Mouse (Mus musculus) hindbrain, embryonic 15.5 days (tissue): ENCODE measurements around the gene Gm19426. TPM values are rescaled to one million over a fixed set of nuclear protein-coding genes. Genes with fewer than 3 reads are reported as not detected.

Source experiments
- ATAC-seq: fragments of 200-750 bp; cut with Nextera tagmentation; 2 replicates; pipeline ENCODE4 v1.8.0; 2017; ENCODE audit warnings: low read depth, moderate number of reproducible peaks, moderate TSS enrichment; ENCODE audit not compliant: low FRiP score
- H3K27ac ChIP-seq: fragments of 300-500 bp; sonication (generic); replicated peaks from 2 replicates; pipeline ENCODE4 v1.5.1; 2015; ENCODE audit warnings: mild to moderate bottlenecking, inconsistent platforms
- H3K27me3 ChIP-seq: fragments of 300-500 bp; sonication (generic); 2 replicates; pipeline ENCODE4 v1.6.1; 2015; ENCODE audit warnings: control low read depth, inconsistent platforms
- H3K36me3 ChIP-seq: fragments of 300-500 bp; sonication (generic); 2 replicates; pipeline ENCODE4 v1.6.1; 2015; ENCODE audit warnings: control low read depth, inconsistent platforms
- H3K4me1 ChIP-seq: fragments of 300-500 bp; sonication (generic); replicated peaks from 2 replicates; pipeline ENCODE4 v1.6.1; 2015; ENCODE audit warnings: control low read depth, inconsistent platforms
- H3K4me2 ChIP-seq: fragments of 300-500 bp; sonication (generic); 2 replicates; pipeline ENCODE4 v1.6.1; 2015; ENCODE audit warnings: moderate library complexity, mild to moderate bottlenecking, inconsistent platforms
- H3K4me3 ChIP-seq: fragments of 300-500 bp; sonication (generic); 2 replicates; pipeline ENCODE4 v1.5.1; 2015; ENCODE audit warnings: mild to moderate bottlenecking, inconsistent platforms
- H3K9ac ChIP-seq: fragments of 300-500 bp; sonication (generic); 2 replicates; pipeline ENCODE4 v1.6.1; 2015; ENCODE audit warnings: inconsistent platforms
- H3K9me3 ChIP-seq: fragments of 300-500 bp; sonication (generic); 2 replicates; pipeline ENCODE4 v1.6.1; 2016; ENCODE audit warnings: control low read depth, inconsistent platforms
- WGBS: fragments of 180-500 bp; shearing (Covaris S2); methylation state at CpG from one replicate; pipeline ENCODE4 v1.1.7; 2015; 5-methylcytosine and 5-hydroxymethylcytosine counted together
- polyA plus RNA-seq: library from polyadenylated mRNA; unstranded; fragments of >200 nt; fragmentation: Nextera tagmentation; extraction: Ambion mirVana; gene quantifications from 2 replicates; pipeline ENCODE4 v1.2.1, GENCODE M21; 2015

Gene Gm19426
- 5.1 and 5.9 TPM in 2 replicates for polyA plus RNA-seq

DNA sequence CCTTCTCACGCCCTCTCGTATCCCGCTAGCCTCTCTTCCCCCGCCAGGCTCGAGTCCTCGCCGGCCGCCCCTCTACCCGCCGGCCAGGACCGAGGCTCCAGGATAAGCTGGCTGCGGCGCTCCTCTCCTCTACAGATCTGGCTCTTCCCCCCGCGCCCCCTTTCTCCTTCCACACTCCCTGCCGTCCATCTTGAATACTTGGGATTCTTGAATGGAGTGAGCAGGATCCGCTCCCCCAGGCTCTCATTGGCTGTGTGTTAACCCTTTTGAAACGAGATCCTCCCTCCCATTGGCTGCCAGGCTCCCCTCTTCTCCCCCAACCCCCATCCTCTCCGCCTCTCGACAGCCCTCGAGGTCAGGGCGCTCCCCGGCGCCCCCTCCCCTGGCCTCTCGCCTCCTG lies at the start of gene Gm19426:
TSS of gene Gm19426 (minus strand) at position 95 of the 400 bp plus-strand sequence.
- ATAC-seq: peak; percentile 93
- Histone ChIP-seq H3K9me3 (no peaks in the 10 kb centered on the region), H3K4me1 (peaks cover 45% of the 10 kb centered on the region), H3K4me3 (peak within 1 kb of the TSS; percentile 67), H3K36me3 (no peaks in the 10 kb centered on the region), H3K27me3 (no peaks in the 10 kb centered on the region), H3K4me2 (peak within 1 kb of the TSS; percentile 83), H3K27ac (peak within 1 kb of the TSS; percentile 97), H3K9ac (peak within 1 kb of the TSS; percentile 77)
- WGBS: under 1% methylated on average over 24 of the region's 25 CpGs

DNA sequence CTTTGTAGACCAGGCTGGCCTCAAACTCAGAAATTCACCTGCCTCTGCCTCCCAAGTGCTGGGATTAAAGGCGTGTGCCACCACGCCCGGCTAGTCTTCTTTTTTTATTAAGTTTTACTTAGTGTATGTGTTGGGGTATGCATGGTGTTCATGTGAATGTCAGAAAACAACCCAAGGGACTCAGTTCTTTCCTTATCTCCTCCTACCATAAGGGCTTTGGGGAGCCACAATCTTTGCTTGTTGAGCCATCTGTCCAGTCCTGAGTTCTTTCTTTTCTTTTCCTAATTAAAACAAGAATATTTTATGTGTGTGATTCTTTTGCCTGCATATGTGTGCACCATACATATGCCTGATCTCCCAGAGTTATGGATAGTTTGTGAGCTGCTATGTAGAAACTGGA lies 49.7 kb upstream of the Gm19426 start:
- 89% methylated on average over 3 of the region's 3 CpGs for WGBS
- Histone ChIP-seq H3K27me3 (no peaks in the 10 kb centered on the region), H3K36me3 (no peaks in the 10 kb centered on the region), H3K4me3 (no peak overlapping the region), H3K27ac (no peak overlapping the region), H3K4me2 (no peak overlapping the region), H3K4me1 (peaks cover 1% of the 10 kb centered on the region; the same call in 1 of the 2 replicates), H3K9ac (no peak overlapping the region), H3K9me3 (no peaks in the 10 kb centered on the region)
- ATAC-seq: no peak

DNA sequence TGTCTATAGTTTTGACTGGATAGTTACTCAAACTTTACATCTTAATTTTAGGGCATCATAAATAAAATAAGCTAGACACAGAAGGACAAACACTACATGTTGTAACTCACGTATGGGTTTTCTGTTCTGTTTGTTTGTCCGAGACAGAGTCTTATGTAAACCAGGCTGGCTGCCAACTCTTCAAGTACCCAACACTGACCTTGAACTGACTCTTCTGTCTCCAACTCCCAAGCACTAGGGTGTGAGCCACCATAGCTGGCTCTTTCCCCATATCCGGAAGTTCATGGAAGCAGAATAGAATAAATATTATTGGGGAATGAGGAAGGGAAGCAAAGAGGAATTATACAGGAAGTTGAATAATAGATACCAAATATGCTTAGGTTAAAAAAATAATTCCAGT lies 49.1 kb upstream of the Gm19426 start:
- Histone ChIP-seq H3K4me3 (no peak overlapping the region), H3K27me3 (no peaks in the 10 kb centered on the region), H3K9me3 (no peaks in the 10 kb centered on the region), H3K4me2 (no peak overlapping the region), H3K27ac (no peak overlapping the region), H3K9ac (no peak overlapping the region), H3K36me3 (no peaks in the 10 kb centered on the region), H3K4me1 (no peaks in the 10 kb centered on the region)
- no peak for ATAC-seq
- 88% methylated on average over 3 of the region's 3 CpGs for WGBS

DNA sequence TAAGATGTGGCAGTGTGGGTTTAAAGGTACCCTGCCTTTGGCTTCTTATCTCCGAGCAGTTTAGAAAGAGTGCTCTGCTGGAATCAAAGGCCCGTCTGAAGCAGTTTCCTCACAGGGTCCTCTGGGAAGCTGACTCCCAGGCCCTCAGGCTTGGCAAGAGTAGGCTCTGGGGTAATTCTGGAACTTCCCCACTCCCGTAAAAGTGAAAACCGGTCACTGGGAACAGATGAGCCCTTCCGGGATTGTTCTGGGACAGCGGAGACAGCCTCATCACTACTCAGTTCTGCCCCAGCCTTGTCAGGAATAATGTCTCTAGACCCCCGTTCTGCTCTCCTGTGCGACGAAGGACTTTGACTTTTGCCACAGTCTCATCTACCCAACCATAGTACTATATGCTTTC lies 47.0 kb upstream of the Gm19426 start:
- Histone ChIP-seq H3K9ac (no peak overlapping the region), H3K27me3 (no peaks in the 10 kb centered on the region), H3K27ac (no peak overlapping the region), H3K4me2 (no peak overlapping the region), H3K4me3 (no peak overlapping the region), H3K36me3 (no peaks in the 10 kb centered on the region), H3K4me1 (no peaks in the 10 kb centered on the region), H3K9me3 (no peaks in the 10 kb centered on the region)
- ATAC-seq: no peak
- WGBS: 60% methylated on average over 9 of the region's 9 CpGs

DNA sequence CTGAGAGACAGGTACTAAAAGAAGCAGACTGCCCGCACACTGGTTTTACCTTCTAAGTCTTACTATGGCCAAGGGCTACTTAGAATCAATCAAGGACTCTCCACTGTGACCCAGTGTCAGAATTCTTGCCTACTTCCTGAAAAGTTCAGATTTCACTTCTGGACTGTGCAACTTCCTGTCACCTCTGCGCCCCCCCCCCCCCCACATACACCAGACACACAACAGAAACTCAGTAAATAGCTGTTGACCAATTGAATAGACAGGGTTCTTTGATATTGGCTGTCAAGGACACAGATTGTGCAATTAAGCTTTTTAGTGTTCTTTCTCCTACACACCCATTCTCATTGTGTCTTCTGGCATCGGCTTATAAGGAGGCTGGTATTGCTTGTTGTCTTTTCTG lies 44.9 kb upstream of the Gm19426 start:
- Histone ChIP-seq H3K27me3 (no peaks in the 10 kb centered on the region), H3K4me2 (no peak overlapping the region), H3K9me3 (no peaks in the 10 kb centered on the region), H3K4me3 (no peak overlapping the region), H3K36me3 (no peaks in the 10 kb centered on the region), H3K27ac (no peak overlapping the region), H3K4me1 (no peaks in the 10 kb centered on the region), H3K9ac (no peak overlapping the region)
- no peak for ATAC-seq
- WGBS: 81% methylated on average over 3 of the region's 3 CpGs

DNA sequence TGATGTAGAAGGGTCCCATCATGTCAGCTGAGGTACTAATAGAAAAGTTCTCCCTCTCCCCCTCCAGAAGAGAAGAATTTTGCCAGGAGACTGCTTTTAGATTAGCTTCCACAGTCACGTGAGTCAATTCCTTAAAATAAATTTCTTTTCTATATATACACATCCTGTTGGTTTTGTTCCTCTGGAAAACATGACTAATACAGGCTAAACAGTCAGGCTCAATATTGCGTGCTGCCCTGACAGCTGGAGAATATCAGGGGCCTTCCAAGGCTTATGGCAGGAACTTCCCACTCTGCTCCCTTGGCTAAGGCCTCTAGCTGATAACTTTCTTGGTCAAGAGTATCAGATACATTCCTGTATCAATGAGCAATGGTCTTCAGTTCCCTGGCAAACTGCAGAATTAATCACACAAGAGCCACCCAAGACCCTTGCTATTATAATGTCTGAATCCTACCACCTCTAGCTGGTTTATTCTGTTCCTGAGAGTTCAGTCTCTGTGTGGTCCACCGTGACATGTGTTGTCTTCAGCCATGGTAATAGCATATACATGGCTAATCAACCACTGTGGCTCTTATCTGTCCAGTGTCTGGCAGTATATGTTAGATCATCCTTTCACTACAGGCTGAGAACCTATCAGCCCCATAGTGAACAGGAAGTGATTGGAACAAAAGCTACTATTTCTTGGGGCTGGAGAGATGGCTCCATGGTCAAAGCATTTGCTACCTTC lies 40.5 kb upstream of the Gm19426 start:
- Histone ChIP-seq H3K4me2 (no peak overlapping the region), H3K36me3 (no peaks in the 10 kb centered on the region), H3K27me3 (no peaks in the 10 kb centered on the region), H3K4me1 (no peaks in the 10 kb centered on the region), H3K27ac (no peak overlapping the region), H3K9ac (no peak overlapping the region), H3K4me3 (no peak overlapping the region), H3K9me3 (no peaks in the 10 kb centered on the region)
- ATAC-seq: no peak
- WGBS: 84% methylated on average over 3 of the region's 3 CpGs

DNA sequence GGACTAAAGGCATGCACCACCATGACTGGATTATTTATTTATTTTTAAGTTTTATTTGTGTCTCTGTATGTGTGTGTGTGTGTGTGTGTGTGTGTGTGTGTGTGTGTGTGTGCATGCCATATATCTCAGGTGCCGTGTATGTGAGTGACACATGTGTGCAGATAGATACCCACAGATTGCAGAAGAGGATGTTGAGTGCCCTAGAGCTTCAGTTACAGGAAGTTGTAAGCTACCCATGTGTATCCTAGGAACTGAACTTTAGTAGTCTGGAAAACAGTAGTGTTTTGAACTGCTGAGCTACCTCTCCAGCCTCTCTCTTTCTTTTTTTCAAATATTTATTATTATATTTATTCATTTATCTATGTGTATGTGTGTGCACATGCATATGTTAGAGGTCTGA lies 39.9 kb upstream of the Gm19426 start:
- Histone ChIP-seq H3K27ac (no peak overlapping the region), H3K4me1 (no peaks in the 10 kb centered on the region), H3K4me2 (no peak overlapping the region), H3K27me3 (no peaks in the 10 kb centered on the region), H3K9me3 (no peaks in the 10 kb centered on the region), H3K36me3 (no peaks in the 10 kb centered on the region), H3K4me3 (no peak overlapping the region), H3K9ac (no peak overlapping the region)
- WGBS: 83% methylated on average over 1 of the region's 1 CpGs
- ATAC-seq: no peak

DNA sequence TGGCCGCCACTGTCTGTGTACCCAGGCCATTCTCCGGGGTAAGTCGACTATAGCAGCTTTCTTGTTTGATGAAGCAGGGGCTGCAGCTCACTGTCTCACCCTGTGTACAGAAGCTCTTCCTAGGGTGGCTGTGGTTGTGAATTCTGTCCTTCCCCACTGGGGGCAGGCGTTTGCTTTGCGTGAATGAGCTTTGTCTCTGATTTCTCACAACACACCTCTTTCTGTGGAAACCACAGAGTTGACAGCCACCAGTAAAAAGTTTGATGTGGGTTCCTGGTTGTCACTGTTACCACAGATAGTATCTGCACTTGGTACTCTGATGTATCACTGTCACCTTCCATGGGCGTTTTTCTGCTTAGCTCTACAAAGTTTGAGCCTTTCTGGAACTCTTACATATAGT lies 35.8 kb upstream of the Gm19426 start:
- no peak for ATAC-seq
- H3K27me3 ChIP-seq: no peaks in the 10 kb centered on the region
- H3K36me3 ChIP-seq: no peaks in the 10 kb centered on the region
- peaks cover 12% of the 10 kb centered on the region for H3K4me1 ChIP-seq
- 58% methylated on average over 6 of the region's 6 CpGs for WGBS
- H3K4me3 ChIP-seq: no peak overlapping the region
- H3K9ac ChIP-seq: no peak overlapping the region
- no peak overlapping the region for H3K4me2 ChIP-seq
- no peak overlapping the region for H3K27ac ChIP-seq
- no peaks in the 10 kb centered on the region for H3K9me3 ChIP-seq

DNA sequence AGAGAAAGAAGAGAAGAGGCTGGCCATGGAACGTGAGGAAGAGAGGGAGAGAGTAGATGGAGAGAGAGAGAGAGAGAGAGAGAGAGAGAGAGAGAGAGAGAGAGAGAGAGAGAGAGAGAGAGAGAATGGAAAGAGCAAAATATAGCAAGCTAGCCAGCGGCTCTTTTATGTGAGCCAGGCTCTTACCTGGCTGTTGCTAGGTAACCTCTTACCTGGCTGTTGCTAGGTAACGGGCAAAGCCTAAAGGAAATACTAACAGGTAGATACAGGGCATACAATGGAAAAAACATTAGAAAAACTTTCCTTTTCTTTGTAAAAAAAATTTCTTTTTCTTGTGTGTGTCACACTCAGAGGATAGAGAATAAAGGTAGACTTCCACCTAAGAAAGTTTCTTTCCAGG lies 34.3 kb upstream of the Gm19426 start:
- Histone ChIP-seq H3K4me3 (no peak overlapping the region), H3K27ac (no peak overlapping the region), H3K4me2 (no peak overlapping the region), H3K36me3 (no peaks in the 10 kb centered on the region), H3K9ac (no peak overlapping the region), H3K4me1 (peaks cover 14% of the 10 kb centered on the region), H3K27me3 (no peaks in the 10 kb centered on the region), H3K9me3 (no peaks in the 10 kb centered on the region)
- ATAC-seq: no peak
- 46% methylated on average over 3 of the region's 3 CpGs for WGBS

DNA sequence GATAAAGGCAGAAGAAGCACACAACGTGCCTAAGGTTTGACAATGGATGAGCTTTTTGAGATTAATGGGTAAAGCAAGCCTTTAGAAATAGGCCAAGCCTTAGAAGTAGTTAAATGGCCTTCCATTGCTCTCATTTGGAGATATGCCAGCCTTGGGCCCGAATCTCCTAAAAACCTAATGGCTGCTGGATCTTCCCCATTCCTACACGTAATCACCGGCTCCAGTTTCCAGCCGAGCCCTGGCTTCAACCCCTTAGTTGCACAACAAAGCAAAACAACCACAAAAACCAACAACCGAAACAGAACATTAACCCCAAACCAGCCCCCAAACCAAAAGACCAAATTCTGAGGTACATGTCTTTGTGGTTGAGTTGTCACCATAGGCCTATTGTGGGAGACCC lies 32.2 kb upstream of the Gm19426 start:
- Histone ChIP-seq H3K27me3 (no peaks in the 10 kb centered on the region), H3K9ac (no peak overlapping the region), H3K4me2 (no peak overlapping the region), H3K36me3 (no peaks in the 10 kb centered on the region), H3K4me3 (no peak overlapping the region), H3K27ac (0 out of 2 replicates have a peak overlapping the region, but pooled peaks have one; percentile 20), H3K4me1 (peaks cover 14% of the 10 kb centered on the region), H3K9me3 (no peaks in the 10 kb centered on the region)
- ATAC-seq: no peak
- 70% methylated on average over 6 of the region's 6 CpGs for WGBS

DNA sequence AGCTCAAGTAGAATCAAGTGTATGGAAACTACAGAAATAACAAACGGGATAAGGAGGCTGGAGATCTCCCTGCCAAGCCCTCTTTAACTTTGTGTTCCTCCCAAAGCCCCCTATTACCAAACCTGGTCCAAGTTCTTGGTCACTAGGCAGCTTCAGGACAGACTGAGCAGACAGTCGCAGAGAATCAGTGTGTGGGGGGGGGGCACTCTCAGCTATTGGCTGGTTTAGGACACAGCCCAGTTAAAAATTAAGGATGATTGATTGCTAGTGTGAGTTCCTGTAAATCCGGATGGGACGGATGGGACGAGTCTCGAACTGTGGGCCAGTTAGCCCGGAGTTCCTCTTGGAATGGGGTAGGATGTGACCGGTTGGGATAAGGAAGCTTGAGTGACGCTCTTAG lies 31.8 kb upstream of the Gm19426 start, which contains the start of gene Serping1:
TSS of gene Serping1 (minus strand) at position 204 of the 400 bp plus-strand sequence.
- WGBS: 50% methylated on average over 9 of the region's 9 CpGs
- Histone ChIP-seq H3K9ac (peak within 1 kb of the TSS; percentile 25), H3K9me3 (no peaks in the 10 kb centered on the region), H3K27me3 (no peaks in the 10 kb centered on the region), H3K36me3 (no peaks in the 10 kb centered on the region), H3K4me2 (peak within 1 kb of the TSS; percentile 58), H3K27ac (peak within 1 kb of the TSS; percentile 20; the same call in 1 of the 2 replicates), H3K4me3 (peak within 1 kb of the TSS; percentile 33), H3K4me1 (peaks cover 14% of the 10 kb centered on the region)
- peak; percentile 31; the same call in 1 of the 2 replicates for ATAC-seq

DNA sequence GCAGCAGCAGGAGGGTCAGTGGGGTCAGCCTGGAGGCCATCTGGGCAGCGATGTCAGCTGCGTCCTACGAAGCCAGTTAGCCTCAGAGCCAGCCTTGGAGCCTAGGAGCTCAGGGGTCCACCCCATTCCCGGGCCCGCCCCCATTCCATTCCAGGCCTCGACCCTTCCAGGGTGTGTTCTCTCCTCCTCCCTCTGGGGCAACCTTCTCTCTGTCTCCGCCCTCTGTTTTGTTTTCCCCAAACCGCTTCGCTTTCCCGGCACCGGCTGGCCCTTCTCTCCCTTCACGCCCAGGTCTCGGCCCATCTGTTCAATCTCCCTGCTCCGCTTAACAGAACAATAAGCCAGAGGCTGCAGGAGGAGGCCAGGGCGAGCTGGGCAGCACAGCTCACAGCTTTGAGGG lies 31.3 kb upstream of the Gm19426 start:
- H3K9me3 ChIP-seq: no peaks in the 10 kb centered on the region
- H3K4me1 ChIP-seq: peaks cover 14% of the 10 kb centered on the region
- H3K36me3 ChIP-seq: no peaks in the 10 kb centered on the region
- H3K27me3 ChIP-seq: no peaks in the 10 kb centered on the region
- ATAC-seq: peak; percentile 86
- peak overlapping the region; percentile 33 for H3K4me3 ChIP-seq
- H3K9ac ChIP-seq: peak overlapping the region; percentile 25
- 0% methylated on average over 13 of the region's 15 CpGs for WGBS
- H3K27ac ChIP-seq: peak overlapping the region; percentile 11; the same call in 1 of the 2 replicates
- peak overlapping the region; percentile 58 for H3K4me2 ChIP-seq

DNA sequence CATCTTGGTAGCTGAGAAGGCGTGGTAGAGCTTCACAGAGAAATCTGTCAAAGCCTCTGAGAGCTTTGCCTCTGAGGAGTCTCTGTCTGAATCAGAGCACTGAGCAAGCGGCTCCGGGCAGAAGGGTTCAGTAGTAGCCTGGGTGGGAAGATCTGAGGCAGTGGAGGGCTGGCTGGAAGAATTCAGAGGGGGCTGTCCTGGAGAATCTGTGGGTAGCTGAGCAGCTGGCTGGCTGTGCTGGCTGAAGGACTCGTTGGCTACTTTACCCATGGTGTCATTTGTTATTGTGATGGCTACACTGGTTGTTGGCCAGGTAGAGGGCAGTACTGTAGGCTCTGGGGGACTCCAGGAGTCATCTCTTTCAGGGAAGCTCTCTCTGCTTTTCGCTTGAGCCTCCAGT lies 29.7 kb upstream of the Gm19426 start:
- Histone ChIP-seq H3K27ac (no peak overlapping the region), H3K4me1 (peaks cover 14% of the 10 kb centered on the region), H3K4me2 (no peak overlapping the region), H3K9me3 (no peaks in the 10 kb centered on the region), H3K36me3 (no peaks in the 10 kb centered on the region), H3K27me3 (no peaks in the 10 kb centered on the region), H3K4me3 (no peak overlapping the region), H3K9ac (no peak overlapping the region)
- 79% methylated on average over 5 of the region's 5 CpGs for WGBS
- ATAC-seq: no peak
